Mouse (Mus musculus) adrenal gland, adult 8-10 months (tissue): ENCODE measurements around the gene Nup37. TPM values are rescaled to one million over a fixed set of nuclear protein-coding genes. Genes with fewer than 3 reads are reported as not detected.

Experiments
- total RNA-seq, 4 experiments: library from RNA; stranded (reverse); gene quantifications; 2 replicates each; pipeline ENCODE4 v1.2.4; 2022

The Nup37 gene
- total RNA-seq, 4 experiments from 2014 or later = 10.3 to 13.7 (median 10.7) TPM

Other genes with a start within 250 kb of the Nup37 start
- not detected for gene Pmch, start 55.9 kb upstream of the Nup37 start, total RNA-seq
- 1 to 10 TPM in 2 of 4 experiments, under 1 TPM in 2; 0.56 to 1.5 (median 0.86) TPM for gene Parpbp, start 51 bp upstream of the Nup37 start, total RNA-seq
- 10 to 100 TPM; 51.0 to 61.8 (median 56.9) TPM for gene Washc3, start 54.1 kb downstream of the Nup37 start, total RNA-seq
- 10 to 100 TPM in 2 of 4 experiments, 1 to 10 TPM in 2; 9.3 to 26.6 (median 12.7) TPM for gene Dram1, start 232.1 kb downstream of the Nup37 start, total RNA-seq
- gene Gnptab, start 232.1 kb downstream of the Nup37 start, total RNA-seq = 10 to 100 TPM; 29.6 to 40.1 (median 34.0) TPM